Mouse (Mus musculus): ENCODE measurements at regions not wholly inside any gene's neighbourhood (a gene's known extent, or its start where the extent isn't known, plus 50 kb on each side); places are given as distances from the start of the nearest gene placed in this dataset.

DNA sequence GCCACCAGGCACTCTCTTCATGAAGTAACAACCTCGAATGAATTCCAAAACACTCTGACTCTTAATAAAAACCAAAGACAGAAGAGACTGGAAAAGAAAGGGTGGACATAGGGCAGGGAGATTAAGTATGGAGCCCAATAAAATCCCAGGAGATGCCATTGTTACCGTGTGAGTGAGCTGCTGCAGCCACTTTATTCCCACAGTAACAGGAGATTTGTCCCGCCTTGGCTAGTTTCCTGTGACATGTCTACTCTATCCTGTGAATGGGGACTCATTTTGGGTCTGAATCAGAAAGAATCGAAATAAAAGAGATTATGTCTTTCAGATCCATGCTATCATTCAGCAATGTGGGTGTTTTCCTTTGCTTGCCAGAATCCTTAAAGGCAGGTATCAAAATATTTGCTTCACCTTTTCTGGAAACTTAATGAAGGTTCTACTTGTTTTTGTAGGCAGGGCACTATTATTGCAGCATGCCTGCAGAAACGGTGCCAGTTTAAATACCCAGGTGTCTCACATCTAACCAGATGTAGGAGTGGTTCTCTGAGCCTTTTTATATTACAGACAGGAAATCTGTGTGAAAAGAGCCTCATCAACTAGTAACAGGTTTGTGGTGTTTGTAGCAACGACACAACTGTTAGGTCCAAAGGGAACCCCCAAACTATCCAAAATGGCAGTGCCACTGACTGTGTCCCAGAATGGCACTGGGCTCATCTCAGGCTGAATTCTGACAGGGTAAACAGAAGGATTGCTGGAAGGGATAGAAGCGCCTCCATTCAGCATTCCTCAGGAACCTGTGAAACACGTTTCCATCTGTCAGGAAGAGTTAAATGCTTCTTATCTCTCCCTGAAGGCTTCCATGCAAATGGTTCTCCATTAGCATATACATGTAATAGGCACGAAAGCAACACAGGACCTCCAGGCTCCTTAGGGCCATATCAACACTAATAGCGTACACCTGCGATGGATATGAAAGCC is 55.5 kb upstream of the Chd2 start:
- TF ChIP-seq CTCF (IDR thresholded peaks at IDR 0.05; ENCODE audit: extremely low read depth, insufficient read depth, insufficient read length, insufficient replicate concordance), result no peak
- TF ChIP-seq POLR2A (IDR thresholded peaks at IDR 0.05; ENCODE audit: low read depth, low read length), result no peak

Data from spleen, adult 2 months (tissue).